Mouse (Mus musculus): ENCODE measurements around the gene Ppfibp2. TPM values are rescaled to one million over a fixed set of nuclear protein-coding genes. Genes with fewer than 3 reads are reported as not detected.

Gene Ppfibp2
- polyA plus RNA-seq, 1 experiment from 2014 or later = 7.9 TPM

GRCm38 (mm10) chr7:107712743-107713142, 117.7 kb downstream of the Ppfibp2 start:
- no peak for ATAC-seq (ENCODE audit: borderline replicate concordance, extremely low read depth, low FRiP score, low TSS enrichment)
- H3K9me3 ChIP-seq = no peaks in the 10 kb centered on the region
- no peak overlapping the region for H3K4me3 ChIP-seq
- H3K4me1 ChIP-seq = peaks cover 13% of the 10 kb centered on the region
- no peak overlapping the region for H3K9ac ChIP-seq
- H3K27me3 ChIP-seq = no peaks in the 10 kb centered on the region
- no peak overlapping the region for H3K27ac ChIP-seq
- H3K36me3 ChIP-seq = no peaks in the 10 kb centered on the region
- no peak overlapping the region for H3K4me2 ChIP-seq
- 62% methylated on average over 6 of the region's 6 CpGs for WGBS

GRCm38 (mm10) chr7:107714067-107714466, 119.1 kb downstream of the Ppfibp2 start:
- Histone ChIP-seq H3K4me2 (no peak overlapping the region), H3K4me3 (no peak overlapping the region), H3K27ac (no peak overlapping the region), H3K9me3 (no peaks in the 10 kb centered on the region), H3K27me3 (no peaks in the 10 kb centered on the region), H3K9ac (no peak overlapping the region), H3K36me3 (no peaks in the 10 kb centered on the region), H3K4me1 (no peaks in the 10 kb centered on the region)
- WGBS = 71% methylated on average over 5 of the region's 5 CpGs
- no peak for ATAC-seq (ENCODE audit: borderline replicate concordance, extremely low read depth, low FRiP score, low TSS enrichment)

GRCm38 (mm10) chr7:107720771-107721170, 125.8 kb downstream of the Ppfibp2 start:
- H3K36me3 ChIP-seq = 0 out of 2 replicates have a peak, but pooled peaks cover 2% of the 10 kb centered on the region
- H3K4me2 ChIP-seq = no peak overlapping the region
- ATAC-seq (ENCODE audit: borderline replicate concordance, extremely low read depth, low FRiP score, low TSS enrichment) = no peak
- H3K27me3 ChIP-seq = no peaks in the 10 kb centered on the region
- no peak overlapping the region for H3K4me3 ChIP-seq
- no peak overlapping the region for H3K9ac ChIP-seq
- no peaks in the 10 kb centered on the region; the same call in 1 of the 2 replicates for H3K9me3 ChIP-seq
- WGBS = 82% methylated on average over 1 of the region's 1 CpGs
- H3K4me1 ChIP-seq = no peaks in the 10 kb centered on the region
- no peak overlapping the region for H3K27ac ChIP-seq

DNA sequence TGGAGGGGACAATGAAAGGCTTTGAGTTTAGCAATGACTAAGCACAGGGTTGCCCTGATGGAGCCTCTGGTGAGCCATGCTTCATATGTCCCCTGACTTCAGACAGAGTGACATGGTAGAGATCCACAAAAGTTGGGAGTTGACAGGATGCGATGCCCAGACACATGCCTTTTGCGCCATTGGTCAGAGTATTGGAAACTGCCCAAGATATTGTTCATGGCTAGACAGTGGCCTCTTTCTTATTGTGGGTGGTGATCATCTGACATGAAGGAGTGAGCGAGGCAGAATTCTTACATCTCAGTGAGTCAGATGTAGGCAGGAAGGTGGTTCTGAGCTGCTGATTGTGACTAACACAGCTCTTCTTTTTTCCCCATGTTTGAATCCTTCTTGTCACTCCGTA, 127.5 kb downstream of the Ppfibp2 start:
- Histone ChIP-seq H3K4me2 (no peak overlapping the region), H3K9ac (no peak overlapping the region), H3K27me3 (no peaks in the 10 kb centered on the region), H3K36me3 (0 out of 2 replicates have a peak, but pooled peaks cover 2% of the 10 kb centered on the region), H3K4me1 (no peaks in the 10 kb centered on the region), H3K4me3 (no peak overlapping the region), H3K27ac (no peak overlapping the region), H3K9me3 (no peaks in the 10 kb centered on the region; the same call in 1 of the 2 replicates)
- 90% methylated on average over 4 of the region's 4 CpGs for WGBS
- no peak for ATAC-seq (ENCODE audit: borderline replicate concordance, extremely low read depth, low FRiP score, low TSS enrichment)

GRCm38 (mm10) chr7:107727538-107727937, 132.5 kb downstream of the Ppfibp2 start:
- H3K4me1 ChIP-seq = 0 out of 2 replicates have a peak, but pooled peaks cover 5% of the 10 kb centered on the region
- no peaks in the 10 kb centered on the region; the same call in 1 of the 2 replicates for H3K9me3 ChIP-seq
- H3K4me3 ChIP-seq = no peak overlapping the region
- H3K27me3 ChIP-seq = no peaks in the 10 kb centered on the region
- H3K27ac ChIP-seq = peak overlapping the region; percentile 3; the same call in 1 of the 2 replicates
- no peak overlapping the region for H3K9ac ChIP-seq
- no peak overlapping the region for H3K4me2 ChIP-seq
- 0 out of 2 replicates have a peak, but pooled peaks cover 3% of the 10 kb centered on the region for H3K36me3 ChIP-seq
- no peak for ATAC-seq (ENCODE audit: borderline replicate concordance, extremely low read depth, low FRiP score, low TSS enrichment)
- 33% methylated on average over 3 of the region's 3 CpGs for WGBS

- H3K36me3 ChIP-seq = 0 out of 2 replicates have a peak, but pooled peaks cover 3% of the 10 kb centered on the region
- H3K9ac ChIP-seq = no peak overlapping the region
- no peaks in the 10 kb centered on the region for H3K27me3 ChIP-seq
- H3K4me1 ChIP-seq = 0 out of 2 replicates have a peak, but pooled peaks cover 5% of the 10 kb centered on the region
- 59% methylated on average over 10 of the region's 10 CpGs for WGBS
- no peak overlapping the region for H3K4me2 ChIP-seq
- no peaks in the 10 kb centered on the region; the same call in 1 of the 2 replicates for H3K9me3 ChIP-seq
- H3K4me3 ChIP-seq = no peak overlapping the region
- peak overlapping the region; percentile 29; the same call in 1 of the 2 replicates for H3K27ac ChIP-seq
- peak; percentile 39; the same call in 1 of the 2 replicates for ATAC-seq (ENCODE audit: borderline replicate concordance, extremely low read depth, low FRiP score, low TSS enrichment)
Observed at GRCm38 (mm10) chr7:107730587-107730986, 135.6 kb downstream of the Ppfibp2 start.

GRCm38 (mm10) chr7:107733162-107733561, 138.2 kb downstream of the Ppfibp2 start:
- whole genome bisulfite sequencing = 69% methylated on average over 2 of the region's 2 CpGs
- no peak overlapping the region for H3K4me3 ChIP-seq
- no peaks in the 10 kb centered on the region for H3K9me3 ChIP-seq

GRCm38 (mm10) chr7:107738726-107739125, 143.7 kb downstream of the Ppfibp2 start:
- Histone ChIP-seq H3K9me3 (no peaks in the 10 kb centered on the region), H3K27ac (no peak overlapping the region), H3K36me3 (peaks cover 8% of the 10 kb centered on the region; the same call in 1 of the 2 replicates), H3K4me1 (no peaks in the 10 kb centered on the region), H3K9ac (no peak overlapping the region), H3K27me3 (no peaks in the 10 kb centered on the region), H3K4me2 (no peak overlapping the region), H3K4me3 (no peak overlapping the region)
- ATAC-seq (ENCODE audit: borderline replicate concordance, extremely low read depth, low FRiP score, low TSS enrichment) = no peak
- 15% methylated on average over 2 of the region's 2 CpGs for WGBS

More at GRCm38 (mm10) chr7:107733162-107733561, 138.2 kb downstream of the Ppfibp2 start:
- H3K36me3 ChIP-seq = 0 out of 2 replicates have a peak, but pooled peaks cover 3% of the 10 kb centered on the region
- no peak overlapping the region for H3K4me2 ChIP-seq
- ATAC-seq (ENCODE audit: borderline replicate concordance, extremely low read depth, low FRiP score, low TSS enrichment) = no peak
- H3K27me3 ChIP-seq = no peaks in the 10 kb centered on the region
- no peak overlapping the region for H3K9ac ChIP-seq
- H3K4me1 ChIP-seq = 0 out of 2 replicates have a peak, but pooled peaks cover 5% of the 10 kb centered on the region
- no peak overlapping the region for H3K27ac ChIP-seq

GRCm38 (mm10) chr7:107742963-107743465, 148.0 kb downstream of the Ppfibp2 start:
- no peak overlapping the region for H3K9ac ChIP-seq
- no peaks in the 10 kb centered on the region for H3K4me1 ChIP-seq
- 87% methylated on average over 10 of the region's 10 CpGs for WGBS
- no peak for ATAC-seq (ENCODE audit: borderline replicate concordance, extremely low read depth, low FRiP score, low TSS enrichment)
- H3K9me3 ChIP-seq = no peaks in the 10 kb centered on the region
- no peak overlapping the region for H3K27ac ChIP-seq
- peaks cover 8% of the 10 kb centered on the region; the same call in 1 of the 2 replicates for H3K36me3 ChIP-seq
- H3K27me3 ChIP-seq = no peaks in the 10 kb centered on the region
- no peak overlapping the region for H3K4me2 ChIP-seq
- H3K4me3 ChIP-seq = no peak overlapping the region

GRCm38 (mm10) chr7:107744454-107744853, 149.4 kb downstream of the Ppfibp2 start:
- 79% methylated on average over 4 of the region's 4 CpGs for WGBS

GRCm38 (mm10) chr7:107745111-107745510, 150.1 kb downstream of the Ppfibp2 start:
- ATAC-seq (ENCODE audit: borderline replicate concordance, extremely low read depth, low FRiP score, low TSS enrichment) = no peak

More at GRCm38 (mm10) chr7:107744454-107744853, 149.4 kb downstream of the Ppfibp2 start:
- peaks cover 8% of the 10 kb centered on the region; the same call in 1 of the 2 replicates for H3K36me3 ChIP-seq
- ATAC-seq (ENCODE audit: borderline replicate concordance, extremely low read depth, low FRiP score, low TSS enrichment) = no peak
- no peaks in the 10 kb centered on the region for H3K9me3 ChIP-seq
- no peaks in the 10 kb centered on the region for H3K4me1 ChIP-seq
- no peak overlapping the region for H3K9ac ChIP-seq
- H3K4me2 ChIP-seq = no peak overlapping the region
- no peak overlapping the region for H3K4me3 ChIP-seq
- no peaks in the 10 kb centered on the region for H3K27me3 ChIP-seq
- no peak overlapping the region for H3K27ac ChIP-seq

DNA sequence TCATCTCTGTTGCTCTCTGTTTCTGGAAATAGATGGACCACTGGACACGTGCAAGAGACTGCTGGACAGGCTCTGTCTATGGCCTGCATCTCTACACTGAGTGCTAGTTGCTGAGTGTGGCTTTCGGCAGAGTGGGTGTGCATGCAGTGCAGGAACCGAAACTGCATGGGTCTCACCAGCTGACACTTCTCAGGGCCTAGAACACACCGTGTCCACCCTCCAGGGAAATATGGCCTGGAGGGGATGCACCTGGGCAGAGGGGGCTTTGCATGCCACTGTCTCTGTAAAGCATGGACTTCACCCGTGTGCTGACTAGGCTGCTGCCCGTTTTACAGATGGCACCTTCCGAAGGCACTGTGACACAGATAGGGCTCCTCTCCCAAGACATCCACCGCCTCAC, 151.0 kb downstream of the Ppfibp2 start:
- 86% methylated on average over 8 of the region's 8 CpGs for WGBS
- Histone ChIP-seq H3K27me3 (no peaks in the 10 kb centered on the region), H3K9ac (no peak overlapping the region), H3K4me1 (no peaks in the 10 kb centered on the region), H3K36me3 (peaks cover 8% of the 10 kb centered on the region; the same call in 1 of the 2 replicates), H3K4me2 (no peak overlapping the region), H3K4me3 (no peak overlapping the region), H3K9me3 (no peaks in the 10 kb centered on the region), H3K27ac (no peak overlapping the region)
- ATAC-seq (ENCODE audit: borderline replicate concordance, extremely low read depth, low FRiP score, low TSS enrichment) = no peak

More at GRCm38 (mm10) chr7:107745111-107745510, 150.1 kb downstream of the Ppfibp2 start:
- 73% methylated on average over 2 of the region's 2 CpGs for WGBS
- Histone ChIP-seq H3K4me2 (no peak overlapping the region), H3K4me1 (no peaks in the 10 kb centered on the region), H3K36me3 (peaks cover 8% of the 10 kb centered on the region; the same call in 1 of the 2 replicates), H3K27ac (no peak overlapping the region), H3K9me3 (no peaks in the 10 kb centered on the region), H3K27me3 (no peaks in the 10 kb centered on the region), H3K4me3 (no peak overlapping the region), H3K9ac (no peak overlapping the region)

Data from lung, embryonic 15.5 days (tissue).